Mouse (Mus musculus): ENCODE measurements around the gene Zfyve28. TPM values are rescaled to one million over a fixed set of nuclear protein-coding genes. Genes with fewer than 3 reads are reported as not detected.

Zfyve28 gene
- polyA plus RNA-seq, 1 experiment: 0.37 TPM

- TF ChIP-seq FLI1 (IDR thresholded peaks at IDR 0.05; ENCODE audit: low read length) (no peak), GATA1 (IDR thresholded peaks at IDR 0.05; ENCODE audit: borderline replicate concordance, low read length) (no peak)
- no peak overlapping the region for H3K4me3 ChIP-seq (replicated peaks)
- H3K4me1 ChIP-seq: peaks cover 47% of the 10 kb centered on the region
- peaks cover 11% of the 10 kb centered on the region for H3K27me3 ChIP-seq (replicated peaks)
- no peaks in the 10 kb centered on the region for H3K9me3 ChIP-seq
- no peaks in the 10 kb centered on the region for H3K36me3 ChIP-seq (replicated peaks; ENCODE audit: low read length)
These were observed 33.0 kb upstream of the Zfyve28 start for GRCm38 (mm10) chr5:34321236-34321635.

- H3K27me3 ChIP-seq (replicated peaks): peaks cover 11% of the 10 kb centered on the region
- TF ChIP-seq FLI1 (IDR thresholded peaks at IDR 0.05; ENCODE audit: low read length): no peak
- peaks cover 30% of the 10 kb centered on the region for H3K4me1 ChIP-seq
- H3K9me3 ChIP-seq: no peaks in the 10 kb centered on the region
- no peak overlapping the region for H3K4me3 ChIP-seq (replicated peaks)
- no peaks in the 10 kb centered on the region for H3K36me3 ChIP-seq (replicated peaks; ENCODE audit: low read length)
These were observed 31.3 kb upstream of the Zfyve28 start for GRCm38 (mm10) chr5:34319491-34320034.

- no peaks in the 10 kb centered on the region for H3K9me3 ChIP-seq
- H3K4me3 ChIP-seq (replicated peaks): no peak overlapping the region
- 0 out of 2 replicates have a peak, but pooled peaks cover 4% of the 10 kb centered on the region for H3K4me1 ChIP-seq
- H3K27me3 ChIP-seq (replicated peaks): peaks cover 82% of the 10 kb centered on the region
- no peaks in the 10 kb centered on the region for H3K36me3 ChIP-seq (replicated peaks; ENCODE audit: low read length)
- TF ChIP-seq GATA1 (IDR thresholded peaks at IDR 0.05; ENCODE audit: borderline replicate concordance, low read length): no peak
These were observed 20.8 kb upstream of the Zfyve28 start for GRCm38 (mm10) chr5:34309016-34309415.

DNA sequence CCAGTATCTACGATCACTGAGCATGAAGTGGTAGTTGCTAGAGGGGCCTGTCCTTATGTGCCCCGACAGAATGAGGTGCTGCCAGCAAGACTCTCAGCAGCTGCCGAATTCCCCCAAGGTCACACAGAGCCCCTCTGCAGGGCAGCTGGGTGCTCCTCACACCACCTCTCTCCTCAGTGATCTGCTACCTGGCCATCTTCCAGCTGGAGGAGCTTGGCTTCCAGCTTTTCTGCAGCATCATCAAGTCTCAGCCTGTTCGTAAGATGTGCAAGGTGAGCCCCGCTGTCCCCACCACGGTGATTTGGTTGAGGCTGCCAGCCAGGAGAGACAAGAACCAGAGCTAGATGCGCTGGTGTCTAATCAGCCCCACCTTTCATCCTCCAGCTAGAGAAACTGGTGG, 14.1 kb upstream of the Zfyve28 start:
- peaks cover 25% of the 10 kb centered on the region for H3K4me1 ChIP-seq
- H3K4me3 ChIP-seq (replicated peaks): no peak overlapping the region
- no peaks in the 10 kb centered on the region for H3K36me3 ChIP-seq (replicated peaks; ENCODE audit: low read length)
- H3K9me3 ChIP-seq: no peaks in the 10 kb centered on the region
- TF ChIP-seq FLI1 (IDR thresholded peaks at IDR 0.05; ENCODE audit: low read length) (no peak), GATA1 (IDR thresholded peaks at IDR 0.05; ENCODE audit: borderline replicate concordance, low read length) (no peak)
- peaks cover 88% of the 10 kb centered on the region for H3K27me3 ChIP-seq (replicated peaks)

GRCm38 (mm10) chr5:34298937-34299535, 10.8 kb upstream of the Zfyve28 start:
- H3K27me3 ChIP-seq (replicated peaks): peaks cover 93% of the 10 kb centered on the region
- TF ChIP-seq GATA1 (IDR thresholded peaks at IDR 0.05; ENCODE audit: borderline replicate concordance, low read length): no peak
- TF ChIP-seq FLI1 (IDR thresholded peaks at IDR 0.05; ENCODE audit: low read length): no peak
- H3K4me3 ChIP-seq (replicated peaks): no peak overlapping the region
- no peaks in the 10 kb centered on the region for H3K9me3 ChIP-seq
- peaks cover 28% of the 10 kb centered on the region for H3K4me1 ChIP-seq
- no peaks in the 10 kb centered on the region for H3K36me3 ChIP-seq (replicated peaks; ENCODE audit: low read length)

DNA sequence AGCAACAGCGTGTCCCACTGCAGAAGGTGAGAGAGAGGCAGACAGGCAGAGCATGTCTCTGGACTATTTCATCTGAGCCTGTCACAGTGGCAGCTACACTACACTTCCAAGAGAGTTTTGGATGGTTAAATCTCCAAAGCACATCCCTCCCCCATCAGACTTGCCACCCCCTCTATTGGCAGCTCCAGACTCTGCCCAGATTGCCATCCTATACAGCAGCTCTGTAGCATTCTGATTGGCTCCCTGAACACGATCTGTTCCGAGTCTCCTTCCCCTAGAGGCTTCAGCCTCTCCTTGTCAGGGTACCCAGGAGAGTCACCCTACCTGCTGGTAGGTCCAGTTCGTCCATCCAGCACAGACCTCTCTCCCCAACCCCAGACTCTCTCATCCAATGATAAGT, 9.8 kb upstream of the Zfyve28 start:
- TF ChIP-seq FLI1 (IDR thresholded peaks at IDR 0.05; ENCODE audit: low read length) (no peak), GATA1 (IDR thresholded peaks at IDR 0.05; ENCODE audit: borderline replicate concordance, low read length) (no peak)
- Histone ChIP-seq H3K4me1 (peaks cover 26% of the 10 kb centered on the region), H3K36me3 (replicated peaks; ENCODE audit: low read length) (no peaks in the 10 kb centered on the region)

DNA sequence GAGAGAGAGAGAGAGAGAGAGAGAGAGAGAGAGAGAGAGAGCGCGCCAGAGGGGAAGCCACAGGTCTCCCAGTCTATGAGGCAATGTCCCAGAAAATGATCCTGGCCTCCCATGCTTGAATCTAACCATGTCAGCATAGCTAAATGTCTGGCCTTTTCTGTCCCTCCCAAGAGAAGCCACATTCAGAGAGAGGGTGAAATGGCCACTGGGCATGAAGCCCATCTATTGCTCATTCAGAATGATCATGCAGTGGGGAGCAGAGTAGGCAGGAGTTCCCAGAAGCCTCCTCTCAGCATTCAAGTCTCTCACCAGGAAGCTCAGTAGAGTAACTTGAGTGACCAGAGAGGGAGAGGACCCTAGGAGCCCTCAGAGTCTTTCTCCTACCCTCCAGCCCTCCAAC, 6.9 kb upstream of the Zfyve28 start:
- no peak for TF ChIP-seq GATA1 (IDR thresholded peaks at IDR 0.05; ENCODE audit: borderline replicate concordance, low read length)
- no peak for TF ChIP-seq FLI1 (IDR thresholded peaks at IDR 0.05; ENCODE audit: low read length)
- no peak overlapping the region for H3K4me3 ChIP-seq (replicated peaks)
- no peaks in the 10 kb centered on the region for H3K9me3 ChIP-seq
- peaks cover 90% of the 10 kb centered on the region for H3K27me3 ChIP-seq (replicated peaks)
- no peaks in the 10 kb centered on the region for H3K36me3 ChIP-seq (replicated peaks; ENCODE audit: low read length)
- H3K4me1 ChIP-seq: peaks cover 18% of the 10 kb centered on the region; the same call in 1 of the 2 replicates

More for the DNA sequence above, 9.8 kb upstream of the Zfyve28 start:
- Histone ChIP-seq H3K27me3 (replicated peaks) (peaks cover 91% of the 10 kb centered on the region), H3K4me3 (replicated peaks) (no peak overlapping the region), H3K9me3 (no peaks in the 10 kb centered on the region)

DNA sequence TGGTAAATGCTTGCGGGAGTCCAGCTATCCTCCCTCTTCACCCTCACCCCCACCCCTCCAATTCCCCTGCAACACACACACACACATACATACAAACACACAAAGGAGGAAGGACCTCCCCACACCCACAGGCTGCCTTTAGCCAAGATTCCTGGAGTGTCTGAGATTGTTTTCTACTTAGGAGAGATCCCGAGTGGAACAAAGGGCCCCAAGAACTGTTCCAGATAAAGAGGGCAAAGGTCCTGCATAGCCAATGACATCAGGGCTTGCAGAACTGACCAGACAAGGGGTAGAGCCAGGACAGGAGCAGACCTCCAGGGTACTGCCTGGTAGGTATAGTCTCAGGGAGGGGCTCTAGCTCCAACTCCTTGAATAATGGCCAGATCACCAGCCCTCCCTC, 6.4 kb upstream of the Zfyve28 start:
- peaks cover 14% of the 10 kb centered on the region; the same call in 1 of the 2 replicates for H3K4me1 ChIP-seq

DNA sequence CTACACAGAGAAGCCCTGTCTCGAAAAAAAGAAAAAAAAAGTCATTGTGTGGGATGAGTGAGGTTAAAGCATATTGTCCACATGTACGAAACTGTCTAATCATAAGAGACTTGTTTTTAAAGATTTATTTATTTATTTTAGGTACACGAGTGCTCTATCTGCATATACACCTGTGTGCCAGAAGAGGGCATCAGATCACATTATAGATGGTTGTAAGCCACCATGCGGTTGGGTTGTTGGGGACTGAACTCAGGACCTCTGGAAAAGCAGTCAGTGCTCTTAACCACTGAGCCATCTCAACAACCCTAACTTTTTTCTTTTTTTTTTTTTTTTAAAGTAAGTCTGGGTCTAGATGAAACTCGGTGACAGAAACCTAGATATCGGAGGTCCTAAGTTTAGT, 5.1 kb upstream of the Zfyve28 start:
- Histone ChIP-seq H3K27me3 (replicated peaks) (peaks cover 89% of the 10 kb centered on the region), H3K4me1 (peaks cover 17% of the 10 kb centered on the region), H3K4me3 (replicated peaks) (no peak overlapping the region), H3K9me3 (no peaks in the 10 kb centered on the region), H3K36me3 (replicated peaks; ENCODE audit: low read length) (no peaks in the 10 kb centered on the region)
- TF ChIP-seq GATA1 (IDR thresholded peaks at IDR 0.05; ENCODE audit: borderline replicate concordance, low read length) (no peak), FLI1 (IDR thresholded peaks at IDR 0.05; ENCODE audit: low read length) (no peak)

More for the DNA sequence above, 6.4 kb upstream of the Zfyve28 start:
- no peak for TF ChIP-seq FLI1 (IDR thresholded peaks at IDR 0.05; ENCODE audit: low read length)
- no peak for TF ChIP-seq GATA1 (IDR thresholded peaks at IDR 0.05; ENCODE audit: borderline replicate concordance, low read length)
- H3K36me3 ChIP-seq (replicated peaks; ENCODE audit: low read length): no peaks in the 10 kb centered on the region
- no peaks in the 10 kb centered on the region for H3K9me3 ChIP-seq
- H3K27me3 ChIP-seq (replicated peaks): peaks cover 89% of the 10 kb centered on the region
- no peak overlapping the region for H3K4me3 ChIP-seq (replicated peaks)

GRCm38 (mm10) chr5:34289286-34289685, 1.0 kb upstream of the Zfyve28 start:
- Histone ChIP-seq H3K4me3 (replicated peaks) (no peak overlapping the region), H3K27me3 (replicated peaks) (peaks cover 83% of the 10 kb centered on the region), H3K36me3 (replicated peaks; ENCODE audit: low read length) (no peaks in the 10 kb centered on the region), H3K9me3 (no peaks in the 10 kb centered on the region), H3K4me1 (peaks cover 43% of the 10 kb centered on the region)
- TF ChIP-seq FLI1 (IDR thresholded peaks at IDR 0.05; ENCODE audit: low read length) (no peak), GATA1 (IDR thresholded peaks at IDR 0.05; ENCODE audit: borderline replicate concordance, low read length) (no peak)
